Mouse (Mus musculus) CD4-positive, CD25-positive, alpha-beta regulatory T cell, adult 9 weeks (primary cell): Measurements from ENCODE around the gene Stat5b. TPM values are rescaled to one million over a fixed set of nuclear protein-coding genes. Genes with fewer than 3 reads are reported as not detected.

ENCODE experiments used
- polyA plus RNA-seq: library from polyadenylated mRNA; unstranded; fragments of 100-300 nt; shearing (Covaris generic); gene quantifications from one replicate; pipeline ENCODE4 v1.2.1, GENCODE M21; 2017

Gene Stat5b
- polyA plus RNA-seq, result 123 TPM

GRCm38 (mm10) chr11:100850038-100850777 lies at the start of gene Stat5b:
TSS of gene Stat5b (minus strand) at chr11:100850724.

DNA sequence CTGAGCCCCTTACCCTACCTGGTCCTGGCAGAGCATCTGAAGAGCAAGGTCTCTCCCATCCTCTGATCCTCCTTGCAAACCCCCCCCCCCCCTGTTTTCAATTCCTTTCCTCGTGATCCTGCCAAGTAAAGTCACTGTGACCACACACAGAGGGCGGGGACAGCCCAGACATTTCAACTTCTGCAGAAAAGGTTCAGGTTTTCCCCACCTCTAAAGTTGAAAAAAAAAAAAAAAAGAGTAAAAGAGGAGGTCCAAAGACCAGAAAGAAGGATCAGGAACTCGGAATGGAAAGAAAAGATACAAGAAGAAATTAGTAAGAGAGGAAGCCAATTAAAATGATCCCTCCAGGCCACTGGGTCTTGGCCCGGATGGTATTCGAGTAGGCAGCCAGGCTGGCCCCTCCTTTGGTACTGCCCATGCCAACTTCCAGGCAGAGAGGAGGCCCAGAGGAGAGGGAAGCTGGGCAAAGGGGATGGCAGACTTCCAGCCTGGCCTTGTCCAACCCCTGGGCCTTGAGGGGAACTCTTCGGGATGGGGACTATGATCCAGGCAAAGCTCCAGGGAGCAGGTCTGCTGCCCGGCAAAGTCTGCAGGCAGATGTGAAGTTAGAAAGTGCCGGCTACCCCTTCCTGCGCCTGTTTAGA lies 8.5 kb upstream of the Stat5b start, which contains the start of gene Stat5a:
TSS of gene Stat5a (plus strand) at position 417 of the 644 bp plus-strand sequence.

GRCm38 (mm10) chr11:100770646-100771408 lies 79.7 kb downstream of the Stat5b start, which contains the start of gene Ghdc:
TSS of gene Ghdc (minus strand) at chr11:100770957.

GRCm38 (mm10) chr11:100762831-100763230 lies 87.7 kb downstream of the Stat5b start, which contains the start of gene Hcrt:
TSS of gene Hcrt (minus strand) at chr11:100762931.

GRCm38 (mm10) chr11:100759611-100760233 lies 90.8 kb downstream of the Stat5b start, which contains the start of gene Kcnh4:
TSS of gene Kcnh4 (minus strand) at chr11:100759942.

DNA sequence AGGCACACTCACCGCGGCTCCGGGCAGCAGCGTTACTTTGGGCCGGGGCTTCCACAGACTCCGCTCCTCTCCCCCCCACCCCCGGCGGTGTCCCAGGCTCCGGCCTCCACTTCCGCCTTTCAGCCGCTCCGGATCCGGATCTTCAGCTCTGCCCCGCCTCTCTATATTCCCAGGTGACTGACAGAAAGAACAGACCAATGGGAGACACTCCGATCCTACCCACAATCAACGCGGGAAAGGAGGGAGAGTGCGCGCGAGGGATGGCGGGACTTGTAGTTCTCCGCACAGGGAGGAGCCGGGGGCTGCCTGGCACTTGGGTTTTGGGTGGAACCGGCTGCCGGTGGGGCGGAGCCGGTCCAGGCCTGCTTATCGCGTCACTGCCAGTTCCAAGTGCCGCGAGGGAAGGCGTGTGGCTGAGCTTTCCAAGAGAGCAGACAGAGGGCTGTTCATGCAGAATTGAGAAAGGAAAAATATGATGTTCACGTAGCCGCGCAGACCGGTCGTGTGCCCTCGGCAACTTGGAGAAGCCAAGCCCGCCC lies 112.4 kb downstream of the Stat5b start, which contains the start of gene Rab5c:
TSS of gene Rab5c (minus strand) at position 150 of the 539 bp plus-strand sequence.

Other genes starting within 250 kb of the Stat5b start
- 33.4 TPM for gene Nkiras2, start 231.5 kb downstream of the Stat5b start, polyA plus RNA-seq
- gene Dnajc7, start 230.6 kb downstream of the Stat5b start, polyA plus RNA-seq, result 661 TPM
- 0.33 TPM for gene Zfp385c, start 158.3 kb downstream of the Stat5b start, polyA plus RNA-seq
- 37.6 TPM for gene Dhx58, start 146.5 kb downstream of the Stat5b start, polyA plus RNA-seq
- 30.4 TPM for gene Kat2a, start 138.3 kb downstream of the Stat5b start, polyA plus RNA-seq
- gene Hspb9, start 136.9 kb downstream of the Stat5b start, polyA plus RNA-seq, result 1.2 TPM
- 61.0 TPM for gene Rab5c, start 112.5 kb downstream of the Stat5b start, polyA plus RNA-seq
- gene Kcnh4, start 90.8 kb downstream of the Stat5b start, polyA plus RNA-seq, result 0.07 TPM
- not detected for gene Hcrt, start 87.8 kb downstream of the Stat5b start, polyA plus RNA-seq
- 5.4 TPM for gene Ghdc, start 79.8 kb downstream of the Stat5b start, polyA plus RNA-seq
- 105 TPM for gene Stat5a, start 8.6 kb upstream of the Stat5b start, polyA plus RNA-seq
- 221 TPM for gene Stat3, start 88.8 kb upstream of the Stat5b start, polyA plus RNA-seq
- 0.31 TPM for gene Cavin1, start 120.2 kb upstream of the Stat5b start, polyA plus RNA-seq
- 6.4 TPM for gene Atp6v0a1, start 158.7 kb upstream of the Stat5b start, polyA plus RNA-seq
- gene Naglu, start 219.3 kb upstream of the Stat5b start, polyA plus RNA-seq, result 5.5 TPM
- gene Hsd17b1, start 227.7 kb upstream of the Stat5b start, polyA plus RNA-seq, result 0.20 TPM
- 41.6 TPM for gene Coasy, start 231.8 kb upstream of the Stat5b start, polyA plus RNA-seq
- 123 TPM for gene Mlx, start 236.6 kb upstream of the Stat5b start, polyA plus RNA-seq
- 9.8 TPM for gene Psmc3ip, start 244.7 kb upstream of the Stat5b start, polyA plus RNA-seq